Mouse (Mus musculus) ES-Bruce4 (cell line): ENCODE measurements around the gene Notch4. TPM values are rescaled to one million over a fixed set of nuclear protein-coding genes. Genes with fewer than 3 reads are reported as not detected.

Experiments
- H3K27ac ChIP-seq: 2 replicates; pipeline ENCODE4 v1.5.1; 2012; ENCODE audit warnings: low read length, inconsistent platforms; ENCODE audit not compliant: insufficient read depth
- H3K27me3 ChIP-seq: 2 replicates; pipeline ENCODE4 v1.6.1; 2012; ENCODE audit warnings: mild to moderate bottlenecking, low read length, inconsistent platforms; ENCODE audit not compliant: control insufficient read depth, poor library complexity, insufficient read depth, severe bottlenecking
- H3K36me3 ChIP-seq: 2 replicates; pipeline ENCODE4 v1.6.1; 2012; ENCODE audit warnings: inconsistent platforms, mild to moderate bottlenecking, low read length, moderate library complexity; ENCODE audit not compliant: control insufficient read depth, poor library complexity, insufficient read depth, severe bottlenecking
- H3K4me1 ChIP-seq: one replicate; pipeline ENCODE4 v1.8.1; 2011; ENCODE audit warnings: low read length; ENCODE audit not compliant: control insufficient read depth, insufficient read depth
- H3K4me3 ChIP-seq: 2 replicates; pipeline ENCODE4 v1.5.1; 2011; ENCODE audit warnings: low read depth, mild to moderate bottlenecking, low read length
- H3K9ac ChIP-seq: 2 replicates; pipeline ENCODE4 v1.6.1; 2012; ENCODE audit warnings: low read depth, mild to moderate bottlenecking, inconsistent platforms; ENCODE audit not compliant: poor library complexity, severe bottlenecking
- H3K9me3 ChIP-seq: replicated peaks from 2 replicates; pipeline ENCODE4 v1.6.1; 2012; ENCODE audit warnings: mild to moderate bottlenecking, low read length, inconsistent platforms; ENCODE audit not compliant: control insufficient read depth, poor library complexity, insufficient read depth, severe bottlenecking
- CTCF ChIP-seq: IDR thresholded peaks from one replicate; pipeline ENCODE4 v1.8.1; 2011; ENCODE audit warnings: low read depth, low read length
- EP300 ChIP-seq: IDR thresholded peaks from 2 replicates; pipeline ENCODE4 v1.6.1; 2011; ENCODE audit warnings: low read depth, low read length; ENCODE audit not compliant: insufficient read depth
- POLR2A ChIP-seq: IDR thresholded peaks from one replicate; pipeline ENCODE4 v1.8.1; 2011; ENCODE audit warnings: low read length; ENCODE audit not compliant: insufficient read depth
- polyA plus RNA-seq: library from polyadenylated mRNA; stranded (reverse); fragments of >200 nt; gene quantifications from 2 replicates; pipeline ENCODE4 v1.2.4, GENCODE M21; 2011; ENCODE audit warnings: low read depth; ENCODE audit not compliant: missing spikeins, insufficient read depth, insufficient read length

Notch4 gene
- polyA plus RNA-seq, 1 experiment, result 7.0 TPM

DNA sequence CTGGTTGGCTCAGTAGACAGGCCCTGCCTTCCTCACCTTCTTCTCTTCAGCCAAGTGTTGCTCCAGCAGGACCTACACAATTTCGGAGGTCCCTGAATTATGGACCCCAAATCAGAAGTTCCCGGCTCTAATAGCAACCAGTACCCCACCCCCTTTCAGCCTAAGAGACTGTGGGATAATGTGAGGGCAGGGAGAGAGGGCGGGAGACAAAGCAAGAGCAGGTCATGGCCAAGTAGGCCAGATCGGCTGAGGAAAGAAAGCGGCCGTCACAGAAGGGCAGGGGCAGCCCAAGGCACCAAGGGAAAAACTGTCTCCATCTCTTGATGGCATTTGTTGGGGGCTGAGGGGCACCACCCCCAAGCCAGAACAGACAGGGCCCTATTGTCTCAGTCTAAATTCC lies 51.8 kb downstream of the Notch4 start, which contains the start of gene Egfl8:
TSS of gene Egfl8 (minus strand) at position 101 of the 400 bp plus-strand sequence.
- Histone ChIP-seq H3K9me3 (no peaks in the 10 kb centered on the region), H3K4me3 (no peak within 1 kb of the TSS), H3K36me3 (no peaks in the 10 kb centered on the region), H3K27me3 (no peaks in the 10 kb centered on the region), H3K4me1 (no peaks in the 10 kb centered on the region), H3K9ac (no peak within 1 kb of the TSS), H3K27ac (no peak within 1 kb of the TSS)
- TF ChIP-seq EP300 (no peak), POLR2A (no peak), CTCF (no peak)

DNA sequence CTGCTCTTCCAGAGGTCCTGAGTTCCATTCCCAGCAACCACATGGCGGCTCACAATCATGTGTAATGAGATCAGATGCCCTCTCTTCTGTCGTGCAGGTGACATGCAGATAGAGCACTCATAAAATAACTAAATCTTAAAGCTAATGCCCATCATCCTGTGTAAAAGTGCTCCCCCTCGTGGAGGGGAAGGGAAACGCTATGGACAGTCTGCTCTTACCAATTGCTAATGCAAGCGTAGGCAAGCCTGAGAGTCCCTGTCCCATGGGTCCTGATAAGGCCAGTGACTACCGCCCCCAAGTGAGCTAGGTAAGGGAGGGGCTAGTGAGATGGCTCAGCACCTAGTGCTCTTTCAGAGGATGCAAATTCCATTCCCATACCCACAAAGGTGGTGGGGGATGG lies 54.9 kb downstream of the Notch4 start:
- no peaks in the 10 kb centered on the region for H3K27me3 ChIP-seq
- no peaks in the 10 kb centered on the region for H3K36me3 ChIP-seq
- H3K27ac ChIP-seq, result no peak overlapping the region
- no peaks in the 10 kb centered on the region for H3K4me1 ChIP-seq
- no peaks in the 10 kb centered on the region for H3K9me3 ChIP-seq
- no peak overlapping the region for H3K4me3 ChIP-seq
- TF ChIP-seq CTCF (peak; percentile 58), POLR2A (no peak), EP300 (0 out of 2 replicates have a peak, but pooled peaks have one; percentile 35)
- H3K9ac ChIP-seq, result no peak overlapping the region

DNA sequence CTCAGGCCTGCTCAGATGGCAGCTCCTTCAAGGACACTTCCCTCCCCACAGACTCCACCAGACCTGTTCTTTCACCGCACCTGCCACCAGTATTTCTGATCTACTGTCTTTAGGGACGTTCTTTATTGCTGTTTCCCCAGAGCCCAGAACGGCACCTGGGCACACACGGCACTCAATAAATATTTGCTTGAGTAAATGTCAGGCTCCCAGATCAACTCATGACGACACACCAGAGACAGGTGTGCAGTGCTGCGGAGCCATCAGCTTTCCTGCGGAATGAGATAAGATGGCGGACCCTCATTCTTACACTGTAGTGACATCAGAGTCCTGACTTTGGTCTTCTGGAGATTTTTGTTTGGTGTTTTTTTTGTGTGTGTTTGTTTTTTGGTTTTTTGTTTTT lies 56.9 kb downstream of the Notch4 start:
- no peak for TF ChIP-seq CTCF
- no peak for TF ChIP-seq EP300
- TF ChIP-seq POLR2A, result no peak
- Histone ChIP-seq H3K9ac (no peak overlapping the region), H3K9me3 (no peaks in the 10 kb centered on the region), H3K4me3 (no peak overlapping the region), H3K27ac (no peak overlapping the region), H3K36me3 (no peaks in the 10 kb centered on the region), H3K27me3 (no peaks in the 10 kb centered on the region), H3K4me1 (peaks cover 1% of the 10 kb centered on the region)

DNA sequence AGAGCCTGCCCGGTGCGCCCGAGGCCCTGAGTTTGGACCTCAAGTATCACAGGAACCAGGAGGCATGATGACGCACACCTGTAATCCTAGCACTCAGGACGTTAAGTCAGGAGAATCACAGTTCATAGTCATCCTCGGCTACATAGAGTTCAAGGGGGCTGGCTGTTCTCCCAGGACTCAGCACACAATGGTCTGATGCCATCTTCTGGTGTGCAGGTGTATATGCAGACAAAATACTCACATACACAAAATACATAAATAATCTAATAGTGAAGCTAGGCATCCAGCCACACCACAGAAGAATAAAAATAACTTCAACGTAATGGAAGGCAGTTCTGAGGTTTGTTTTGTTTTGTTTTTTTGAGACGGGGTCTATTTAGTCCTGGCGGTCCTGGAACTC lies 59.1 kb downstream of the Notch4 start:
- Histone ChIP-seq H3K9me3 (no peaks in the 10 kb centered on the region), H3K4me3 (no peak overlapping the region), H3K4me1 (peaks cover 1% of the 10 kb centered on the region), H3K36me3 (no peaks in the 10 kb centered on the region), H3K9ac (no peak overlapping the region), H3K27ac (no peak overlapping the region), H3K27me3 (no peaks in the 10 kb centered on the region)
- TF ChIP-seq EP300, result no peak
- peak; percentile 32 for TF ChIP-seq CTCF
- no peak for TF ChIP-seq POLR2A

DNA sequence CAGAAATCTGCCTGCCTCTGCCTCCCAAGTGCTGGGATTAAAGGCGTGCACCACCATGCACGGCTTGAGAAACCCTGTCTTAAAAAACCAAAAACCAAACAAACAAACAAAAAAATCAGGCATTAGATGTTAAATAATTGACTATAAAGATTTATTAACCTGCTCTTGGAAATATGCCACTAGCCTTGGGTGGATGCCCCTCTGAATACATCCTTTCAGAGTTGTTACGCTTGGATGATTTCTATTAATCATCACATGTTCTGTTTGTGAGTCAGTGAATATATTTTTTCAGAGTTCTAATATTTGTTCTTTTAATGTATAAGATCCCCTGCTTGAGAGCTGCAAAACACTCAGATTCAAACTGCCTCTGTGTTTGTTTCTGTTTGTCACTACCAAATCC lies 60.9 kb downstream of the Notch4 start:
- no peak overlapping the region for H3K9ac ChIP-seq
- peaks cover 1% of the 10 kb centered on the region for H3K4me1 ChIP-seq
- H3K4me3 ChIP-seq, result no peak overlapping the region
- H3K36me3 ChIP-seq, result no peaks in the 10 kb centered on the region
- H3K27me3 ChIP-seq, result no peaks in the 10 kb centered on the region
- H3K9me3 ChIP-seq, result no peaks in the 10 kb centered on the region
- TF ChIP-seq EP300 (no peak), POLR2A (no peak), CTCF (no peak)
- no peak overlapping the region for H3K27ac ChIP-seq

DNA sequence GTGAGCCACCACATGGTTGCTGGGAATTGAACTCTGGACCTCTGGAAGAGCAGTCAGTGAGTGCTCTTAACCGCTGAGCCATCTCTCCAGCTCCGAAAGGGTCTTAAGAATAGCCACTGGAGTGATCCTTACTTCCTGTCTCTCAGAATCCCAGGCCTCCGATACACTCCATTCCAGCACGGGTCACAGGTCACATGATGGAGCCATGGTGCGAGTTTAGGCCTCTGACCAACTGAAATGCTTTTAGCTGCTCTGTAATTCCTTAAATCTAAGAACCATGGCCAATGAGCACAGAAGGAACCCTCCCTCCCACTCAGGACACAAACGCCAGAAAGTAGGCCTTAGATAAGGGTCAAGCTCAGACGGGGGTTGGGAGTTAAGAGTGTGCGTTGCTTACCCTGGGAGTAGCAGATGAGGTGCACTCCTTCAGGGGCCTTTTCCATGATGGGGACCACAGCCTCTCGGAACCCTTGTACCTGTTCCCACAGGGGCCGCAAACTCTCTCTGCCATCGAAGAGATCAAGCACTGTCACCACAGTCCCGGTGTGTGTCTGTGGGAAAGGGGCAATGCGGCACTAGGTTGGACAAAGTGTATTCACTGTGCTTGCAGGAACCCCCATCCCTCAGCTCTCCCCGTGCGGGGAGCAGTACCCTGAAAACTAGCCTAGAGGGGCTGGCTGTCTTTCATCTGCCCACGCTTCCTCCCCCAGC lies 62.1 kb downstream of the Notch4 start:
- Histone ChIP-seq H3K4me3 (peak overlapping the region; percentile 85), H3K4me1 (peaks cover 1% of the 10 kb centered on the region), H3K27me3 (peaks cover 4% of the 10 kb centered on the region; the same call in 1 of the 2 replicates), H3K36me3 (no peaks in the 10 kb centered on the region), H3K9ac (peak overlapping the region; percentile 73), H3K27ac (no peak overlapping the region), H3K9me3 (no peaks in the 10 kb centered on the region)
- TF ChIP-seq EP300 (no peak), POLR2A (no peak), CTCF (no peak)
